11 mouse cellular contexts compared by ENCODE assay signal in the genomic region with DNA sequence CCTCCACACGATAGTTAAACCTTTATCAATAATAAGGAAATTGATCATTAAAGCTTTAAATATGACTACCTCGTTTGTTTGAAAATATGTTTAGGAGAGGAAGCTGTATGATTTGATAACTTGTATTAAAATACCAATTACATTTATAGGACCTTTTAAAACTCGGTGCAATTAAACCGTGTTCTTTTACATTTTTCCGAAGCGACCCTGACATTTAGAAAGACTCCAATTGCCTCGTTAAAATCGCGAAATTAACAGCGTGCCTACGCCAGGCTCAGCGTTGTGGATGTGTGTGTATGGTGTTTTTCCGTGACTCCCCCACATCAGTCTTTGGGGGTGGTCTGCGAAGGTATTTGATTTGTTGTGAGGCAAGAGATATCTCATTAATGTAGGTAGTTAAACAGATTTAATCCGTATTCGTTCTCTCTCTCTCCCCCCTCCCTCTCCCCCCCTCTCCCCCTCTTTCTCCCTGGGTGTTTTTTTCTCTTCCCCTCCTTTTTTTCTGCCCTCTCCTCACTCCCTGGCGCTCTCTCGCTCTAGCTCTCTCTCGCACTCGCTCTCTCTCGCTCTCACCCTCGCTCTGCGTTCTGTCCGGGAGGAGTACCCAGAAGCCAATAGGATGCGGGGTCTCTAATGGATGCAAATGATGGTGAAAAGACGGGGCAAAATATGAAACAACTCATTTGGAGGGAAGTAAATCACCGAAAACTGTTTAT. TPM values are rescaled to one million over a fixed set of nuclear protein-coding genes. Genes with fewer than 3 reads are reported as not detected.
A peak's percentile ranks its signal among the peaks of the same experiment; 100 is the strongest.
DNase-seq lines count a peak whose midpoint lies in the region; ATAC-seq and TF ChIP-seq lines count a peak whose summit lies in the region.
"Had no signal": no experiment of that assay in that cellular context is flagged by ENCODE, and none has a peak within 500 bp of the region (broad histone marks: within the 10 kb centered on the region; RNA-seq: fewer than 3 reads in every experiment).

Gene Hoxb8, plus strand, starts transcription at position 51 of the 716 bp plus-strand sequence.

- DNase-seq in forebrain, postnatal 0 days: peak; percentile 31
- DNase-seq in ES-CJ7 (ENCODE audit: low read depth, low spot score) (peak; percentile 71), MN1 (ENCODE audit: low spot score) (no peak)
- DNase-seq in hindbrain, embryonic 14.5 days (ENCODE audit: low spot score): no peak
- no peak for DNase-seq in layer of hippocampus, adult 11-12 months (ENCODE audit: low spot score)

- no peak for TF ChIP-seq CTCF in forebrain, postnatal 0 days (IDR thresholded peaks at IDR 0.05; ENCODE audit: low read depth)

- ATAC-seq in forebrain, postnatal 0 days: no peak
- no peak for ATAC-seq in forebrain, embryonic 16.5 days
- ATAC-seq in hindbrain, embryonic 14.5 days (ENCODE audit: low FRiP score): no peak
- ATAC-seq in limb, embryonic 12.5 days (ENCODE audit: insufficient number of reproducible peaks, insufficient read depth, low FRiP score, low TSS enrichment, low read depth): no peak
- no peak for ATAC-seq in megakaryocyte, adult 5-6 weeks (ENCODE audit: poor library complexity, severe bottlenecking)

- H3K9me3 ChIP-seq in forebrain, postnatal 0 days (ENCODE audit: low read length): no peaks in the 10 kb centered on the region
- no peaks in the 10 kb centered on the region for H3K9me3 ChIP-seq in forebrain, embryonic 16.5 days (ENCODE audit: control insufficient read depth, low read length)
- H3K9me3 ChIP-seq in hindbrain, embryonic 14.5 days (ENCODE audit: control insufficient read depth, low read length): no peaks in the 10 kb centered on the region
- no peaks in the 10 kb centered on the region for H3K9me3 ChIP-seq in limb, embryonic 12.5 days

- 1% methylated on average over 27 of the region's 27 CpGs for WGBS in forebrain, postnatal 0 days
- 2% methylated on average over 27 of the region's 27 CpGs for WGBS in forebrain, embryonic 16.5 days
- 1% methylated on average over 27 of the region's 27 CpGs for WGBS in hindbrain, embryonic 14.5 days
- WGBS in limb, embryonic 12.5 days: under 1% methylated on average over 27 of the region's 27 CpGs

- H3K27me3 ChIP-seq in forebrain, postnatal 0 days (ENCODE audit: insufficient read depth, low read length): peaks cover 97% of the 10 kb centered on the region
- H3K27me3 ChIP-seq in forebrain, embryonic 16.5 days (replicated peaks; ENCODE audit: control insufficient read depth, insufficient read depth, low read length): peaks cover 84% of the 10 kb centered on the region
- peaks cover 89% of the 10 kb centered on the region for H3K27me3 ChIP-seq in hindbrain, embryonic 14.5 days (ENCODE audit: control insufficient read depth, insufficient read depth, low read length)
- peaks cover 97% of the 10 kb centered on the region for H3K27me3 ChIP-seq in limb, embryonic 12.5 days

- no peaks in the 10 kb centered on the region for H3K4me1 ChIP-seq in forebrain, postnatal 0 days (ENCODE audit: insufficient read depth)
- H3K4me1 ChIP-seq in forebrain, embryonic 16.5 days (replicated peaks; ENCODE audit: control insufficient read depth, insufficient read depth, low read length): peaks cover 4% of the 10 kb centered on the region; the same call in 1 of the 2 replicates
- no peaks in the 10 kb centered on the region for H3K4me1 ChIP-seq in hindbrain, embryonic 14.5 days (replicated peaks; ENCODE audit: control insufficient read depth, insufficient read depth, low read length)
- peaks cover 45% of the 10 kb centered on the region for H3K4me1 ChIP-seq in limb, embryonic 12.5 days (replicated peaks)

- no peaks in the 10 kb centered on the region for H3K36me3 ChIP-seq in forebrain, postnatal 0 days (ENCODE audit: insufficient read depth)
- H3K36me3 ChIP-seq in forebrain, embryonic 16.5 days (ENCODE audit: control insufficient read depth, insufficient read depth): no peaks in the 10 kb centered on the region
- no peaks in the 10 kb centered on the region for H3K36me3 ChIP-seq in hindbrain, embryonic 14.5 days (replicated peaks; ENCODE audit: control insufficient read depth, insufficient read depth)
- H3K36me3 ChIP-seq in limb, embryonic 12.5 days: no peaks in the 10 kb centered on the region

- no peak within 1 kb of the TSS for H3K9ac ChIP-seq in forebrain, postnatal 0 days
- H3K9ac ChIP-seq in forebrain, embryonic 16.5 days (replicated peaks; ENCODE audit: low read depth, low read length): no peak within 1 kb of the TSS
- peak within 1 kb of the TSS; percentile 63; the same call in 1 of the 2 replicates for H3K9ac ChIP-seq in hindbrain, embryonic 14.5 days
- no peak within 1 kb of the TSS for H3K9ac ChIP-seq in limb, embryonic 12.5 days (replicated peaks)

- H3K4me2 ChIP-seq in forebrain, postnatal 0 days (ENCODE audit: low read depth): no peak within 1 kb of the TSS
- no peak within 1 kb of the TSS for H3K4me2 ChIP-seq in forebrain, embryonic 16.5 days (ENCODE audit: low read length)
- H3K4me2 ChIP-seq in hindbrain, embryonic 14.5 days (replicated peaks): peak within 1 kb of the TSS; percentile 46
- peak within 1 kb of the TSS; percentile 41 for H3K4me2 ChIP-seq in limb, embryonic 12.5 days

- H3K4me3 ChIP-seq in forebrain, postnatal 0 days (ENCODE audit: low read depth, low read length): no peak within 1 kb of the TSS
- H3K4me3 ChIP-seq in forebrain, embryonic 16.5 days (replicated peaks; ENCODE audit: low read length): no peak within 1 kb of the TSS
- H3K4me3 ChIP-seq in hindbrain, embryonic 14.5 days (replicated peaks; ENCODE audit: low read length): peak within 1 kb of the TSS; percentile 39
- peak within 1 kb of the TSS; percentile 32; the same call in 1 of the 2 replicates for H3K4me3 ChIP-seq in limb, embryonic 12.5 days (replicated peaks)

- H3K27ac ChIP-seq in forebrain, postnatal 0 days (ENCODE audit: low read depth, low read length): no peak within 1 kb of the TSS
- H3K27ac ChIP-seq in forebrain, embryonic 16.5 days (ENCODE audit: low read length): no peak within 1 kb of the TSS
- H3K27ac ChIP-seq in hindbrain, embryonic 14.5 days: peak within 1 kb of the TSS; percentile 69
- H3K27ac ChIP-seq in limb, embryonic 12.5 days: no peak within 1 kb of the TSS

RNA-seq across cellular contexts. Expression of gene Hoxb8, which starts in this region (rescaled TPM):
- not detected in 2 replicates for total RNA-seq in forebrain, postnatal 0 days (2014; rRNA removed)
- not detected in 2 replicates for polyA plus RNA-seq in forebrain, postnatal 0 days (2015; fragmentation: Nextera tagmentation; extraction: Ambion mirVana)
- not detected in 2 replicates for polyA plus RNA-seq in forebrain, embryonic 16.5 days (2015; fragmentation: Nextera tagmentation; extraction: Ambion mirVana)
- polyA plus RNA-seq in hindbrain, embryonic 14.5 days (2014; fragmentation: Nextera tagmentation; extraction: Ambion mirVana): 41.2 and 50.6 TPM in 2 replicates
- 0.24 and 0.40 TPM in 2 replicates for polyA plus RNA-seq in limb, embryonic 12.5 days (2016; fragmentation: Nextera tagmentation; extraction: Ambion mirVana)
- not detected in 2 replicates for total RNA-seq in megakaryocyte, adult 5-6 weeks (2015)
- total RNA-seq in megakaryocyte, adult 5-6 weeks (2017): not detected in 2 replicates
- total RNA-seq: granulocyte monocyte progenitor cell, adult 5-6 weeks; layer of hippocampus, postnatal 10 days had no signal
- polyA plus RNA-seq: embryonic facial prominence, embryonic 14.5 days had no signal

Comparison
In these comparisons a context has a peak if more than half of its experiments do, and no peak if none do; other contexts are left out.
1. RNA of gene Hoxb8 (polyA plus RNA-seq): 41.2 to 50.6 TPM in hindbrain, embryonic 14.5 days; 0.24 to 0.40 TPM in limb, embryonic 12.5 days, not detected in forebrain, postnatal 0 days and not detected in forebrain, embryonic 16.5 days; every median in the first group is over 10 times any median in the second.
2. Peak in DNase-seq in forebrain, postnatal 0 days; RNA of the gene not detected or under 1 TPM.
3. H3K4me2 ChIP-seq: peak in hindbrain, embryonic 14.5 days (single experiment) and limb, embryonic 12.5 days (single experiment); none in forebrain, postnatal 0 days (single experiment) and forebrain, embryonic 16.5 days (single experiment).
4. H3K4me3 ChIP-seq: peak in hindbrain, embryonic 14.5 days (single experiment) and limb, embryonic 12.5 days (single experiment); none in forebrain, postnatal 0 days (single experiment) and forebrain, embryonic 16.5 days (single experiment).